Mouse (Mus musculus) brain, embryonic 14.5 days (tissue): ENCODE results near the gene Cyp24a1.

Source experiments
- CTCF ChIP-seq: fragments of 200-500 bp; IDR thresholded peaks from 2 replicates; pipeline ENCODE4 v1.5.1; 2012; ENCODE audit warnings: inconsistent platforms, mild to moderate bottlenecking, moderate library complexity, borderline replicate concordance; ENCODE audit not compliant: insufficient read depth, insufficient read length; ENCODE audit errors: extremely low read depth
- POLR2A ChIP-seq: fragments of 200-500 bp; IDR thresholded peaks from 2 replicates; pipeline ENCODE4 v1.6.1; 2012; ENCODE audit warnings: mild to moderate bottlenecking, inconsistent platforms, borderline replicate concordance; ENCODE audit not compliant: poor library complexity, insufficient read depth, insufficient read length, severe bottlenecking; ENCODE audit errors: extremely low read depth

GRCm38 (mm10) chr2:170459805-170460204 lies 37.1 kb downstream of the Cyp24a1 start:
- TF ChIP-seq POLR2A, result no peak
- TF ChIP-seq CTCF, result no peak
